Mouse (Mus musculus) intestine, postnatal 0 days (tissue): ENCODE data around the gene St6gal1. TPM values are rescaled to one million over a fixed set of nuclear protein-coding genes. Genes with fewer than 3 reads are reported as not detected.

ENCODE experiments used
- ATAC-seq: fragments of 200-750 bp; cut with Nextera tagmentation; 2 replicates; pipeline ENCODE4 v1.8.0; 2017; ENCODE audit warnings: mild to moderate bottlenecking, moderate TSS enrichment, moderate library complexity
- H3K27ac ChIP-seq: fragments of 300-500 bp; sonication (generic); 2 replicates; pipeline ENCODE4 v1.5.1; 2014; ENCODE audit warnings: mild to moderate bottlenecking, low read depth, low read length, moderate library complexity
- H3K27me3 ChIP-seq: fragments of 300-500 bp; sonication (generic); replicated peaks from 2 replicates; pipeline ENCODE4 v1.6.1; 2014; ENCODE audit warnings: low read length, mixed read lengths; ENCODE audit not compliant: control insufficient read depth, insufficient read depth
- H3K36me3 ChIP-seq: fragments of 300-500 bp; sonication (generic); 2 replicates; pipeline ENCODE4 v1.6.1; 2014; ENCODE audit warnings: mild to moderate bottlenecking, moderate library complexity; ENCODE audit not compliant: control insufficient read depth, insufficient read depth
- H3K4me1 ChIP-seq: fragments of 300-500 bp; sonication (generic); replicated peaks from 2 replicates; pipeline ENCODE4 v1.6.1; 2014; ENCODE audit warnings: antibody characterized with exemption, low read length, mixed read lengths; ENCODE audit not compliant: control insufficient read depth, insufficient read depth
- H3K4me2 ChIP-seq: fragments of 300-500 bp; sonication (generic); replicated peaks from 2 replicates; pipeline ENCODE4 v1.6.1; 2014; ENCODE audit warnings: low read depth, mild to moderate bottlenecking, moderate library complexity
- H3K4me3 ChIP-seq: fragments of 300-500 bp; sonication (generic); 2 replicates; pipeline ENCODE4 v1.5.1; 2014; ENCODE audit warnings: low read depth, low read length
- H3K9ac ChIP-seq: fragments of 300-500 bp; sonication (generic); 2 replicates; pipeline ENCODE4 v1.6.1; 2014; ENCODE audit warnings: mild to moderate bottlenecking, low read depth, low read length
- H3K9me3 ChIP-seq: fragments of 300-500 bp; sonication (generic); 2 replicates; pipeline ENCODE4 v1.6.1; 2016; ENCODE audit warnings: mixed run types; ENCODE audit not compliant: control insufficient read depth
- CTCF ChIP-seq: sonication (generic); IDR thresholded peaks from 2 replicates; pipeline ENCODE4 v1.5.1; 2016; ENCODE audit warnings: low read depth, mild to moderate bottlenecking, control low read depth, antibody characterized with exemption, moderate library complexity
- WGBS: fragments of 180-500 bp; shearing (Covaris S2); extraction: QIAGEN DNeasy Blood & Tissue Kit; methylation state at CpG from one replicate; pipeline ENCODE4 v1.1.7; 2014; 5-methylcytosine and 5-hydroxymethylcytosine counted together
- polyA plus RNA-seq: library from polyadenylated mRNA; unstranded; fragments of >200 nt; fragmentation: Nextera tagmentation; extraction: Ambion mirVana; gene quantifications from 2 replicates; pipeline ENCODE4 v1.2.1, GENCODE M21; 2015

The St6gal1 gene
- polyA plus RNA-seq, 1 experiment from 2014 or later, result 6.8 TPM

- no peak overlapping the region for H3K4me3 ChIP-seq
- H3K27ac ChIP-seq, result no peak overlapping the region
- no peak for TF ChIP-seq CTCF
- no peaks in the 10 kb centered on the region for H3K4me1 ChIP-seq
- WGBS, result 23% methylated on average over 2 of the region's 10 CpGs
- no peaks in the 10 kb centered on the region for H3K36me3 ChIP-seq
- no peak overlapping the region for H3K4me2 ChIP-seq
- no peaks in the 10 kb centered on the region for H3K9me3 ChIP-seq
- no peak overlapping the region for H3K9ac ChIP-seq
- no peaks in the 10 kb centered on the region for H3K27me3 ChIP-seq
- no peak for ATAC-seq
Measured at GRCm38 (mm10) chr16:23262131-23262768, 37.7 kb downstream of the St6gal1 start.

GRCm38 (mm10) chr16:23262846-23263245 lies 38.3 kb downstream of the St6gal1 start:
- no peak for ATAC-seq
- Histone ChIP-seq H3K4me3 (no peak overlapping the region), H3K4me2 (no peak overlapping the region), H3K36me3 (no peaks in the 10 kb centered on the region), H3K4me1 (no peaks in the 10 kb centered on the region), H3K9me3 (no peaks in the 10 kb centered on the region), H3K27ac (no peak overlapping the region), H3K9ac (no peak overlapping the region), H3K27me3 (no peaks in the 10 kb centered on the region)
- TF ChIP-seq CTCF, result no peak
- WGBS, result 50% methylated on average over 5 of the region's 5 CpGs

- ATAC-seq, result no peak
- Histone ChIP-seq H3K4me2 (no peak overlapping the region), H3K4me1 (no peaks in the 10 kb centered on the region), H3K9ac (no peak overlapping the region), H3K27me3 (no peaks in the 10 kb centered on the region), H3K9me3 (no peaks in the 10 kb centered on the region), H3K36me3 (no peaks in the 10 kb centered on the region), H3K4me3 (no peak overlapping the region), H3K27ac (no peak overlapping the region)
- TF ChIP-seq CTCF, result no peak
- 85% methylated on average over 12 of the region's 12 CpGs for WGBS
Measured at GRCm38 (mm10) chr16:23264999-23265398, 40.5 kb downstream of the St6gal1 start.

GRCm38 (mm10) chr16:23265481-23265880 lies 40.9 kb downstream of the St6gal1 start:
- Histone ChIP-seq H3K36me3 (no peaks in the 10 kb centered on the region), H3K4me3 (no peak overlapping the region), H3K4me1 (no peaks in the 10 kb centered on the region), H3K9me3 (no peaks in the 10 kb centered on the region), H3K27me3 (no peaks in the 10 kb centered on the region), H3K9ac (no peak overlapping the region), H3K4me2 (no peak overlapping the region), H3K27ac (no peak overlapping the region)
- WGBS, result 73% methylated on average over 6 of the region's 6 CpGs
- no peak for TF ChIP-seq CTCF
- no peak for ATAC-seq

- Histone ChIP-seq H3K4me3 (no peak overlapping the region), H3K36me3 (no peaks in the 10 kb centered on the region), H3K27me3 (no peaks in the 10 kb centered on the region), H3K4me1 (no peaks in the 10 kb centered on the region), H3K9me3 (no peaks in the 10 kb centered on the region), H3K4me2 (no peak overlapping the region), H3K9ac (no peak overlapping the region), H3K27ac (no peak overlapping the region)
- ATAC-seq, result no peak
- 92% methylated on average over 11 of the region's 11 CpGs for WGBS
- no peak for TF ChIP-seq CTCF
Measured at GRCm38 (mm10) chr16:23266293-23266692, 41.8 kb downstream of the St6gal1 start.

- H3K9ac ChIP-seq, result no peak overlapping the region
- no peaks in the 10 kb centered on the region for H3K9me3 ChIP-seq
- 87% methylated on average over 4 of the region's 4 CpGs for WGBS
- H3K4me2 ChIP-seq, result no peak overlapping the region
- ATAC-seq, result no peak
- no peaks in the 10 kb centered on the region for H3K27me3 ChIP-seq
- no peak overlapping the region for H3K4me3 ChIP-seq
- TF ChIP-seq CTCF, result no peak
- H3K4me1 ChIP-seq, result 0 out of 2 replicates have a peak, but pooled peaks cover under 1% of the 10 kb centered on the region
- no peak overlapping the region for H3K27ac ChIP-seq
- no peaks in the 10 kb centered on the region for H3K36me3 ChIP-seq
Measured at GRCm38 (mm10) chr16:23266896-23267295, 42.4 kb downstream of the St6gal1 start.
